Comparison of ENCODE assay signal across 20 mouse cellular contexts in genomic region chr10:79417772-79418170, GRCm38 (mm10). TPM values are rescaled to one million over a fixed set of nuclear protein-coding genes. Genes with fewer than 3 reads are reported as not detected.
"Had no signal": no experiment of that assay in that cellular context is flagged by ENCODE, and none has a peak within 500 bp of the region (broad histone marks: within the 10 kb centered on the region; RNA-seq: fewer than 3 reads in every experiment).

No protein-coding gene starts in this region.

RNA-seq across cellular contexts. Expression of gene Vmn2r83, which starts 50.8 kb away (rescaled TPM):
- total RNA-seq: layer of hippocampus, adult 8-10 months; layer of hippocampus, postnatal 10 days; layer of hippocampus, postnatal 36 days; left cerebral cortex, adult 2 months; left cerebral cortex, postnatal 10 days; left cerebral cortex, postnatal 36 days; monocyte, adult 5-6 weeks had no signal
- polyA plus RNA-seq: kidney, embryonic 15.5 days; limb, embryonic 11.5 days; limb, embryonic 14.5 days; liver, embryonic 11.5 days; liver, embryonic 14.5 days; lung, embryonic 15.5 days; midbrain, embryonic 10.5 days; midbrain, embryonic 13.5 days; midbrain, embryonic 16.5 days; neural tube, embryonic 13.5 days; stomach, embryonic 14.5 days; stomach, postnatal 0 days; thymus, postnatal 0 days had no signal
